Mouse (Mus musculus) regulatory T cell (primary cell): ENCODE measurements around the gene Cltc.

Experiments
- in situ Hi-C: fragments of 300-600 bp; cut with MboI, MseI; formaldehyde crosslinking; loops from one replicate; pipeline ENCODE4 v1.15.1; 2025; ENCODE audit warnings: high pct_unique_total_duplicates

Cltc gene

GRCm38 (mm10) chr11:86647706-86648447 is 109.5 kb downstream of the Cltc start:
- in situ Hi-C loops, result no loop called here

- in situ Hi-C loops, result no loop called here
These were observed 110.4 kb downstream of the Cltc start for GRCm38 (mm10) chr11:86646885-86647459.

- in situ Hi-C loops, result no loop called here
These were observed 111.1 kb downstream of the Cltc start for GRCm38 (mm10) chr11:86646136-86646834.

GRCm38 (mm10) chr11:86644553-86644952 is 112.8 kb downstream of the Cltc start:
- in situ Hi-C loops, result no loop called here
